Mouse (Mus musculus) liver, adult 2 months (tissue): ENCODE results near the gene Atp8b2.

Source experiments
- CTCF ChIP-seq: fragments of 200-500 bp; IDR thresholded peaks from 2 replicates; pipeline ENCODE4 v1.5.1; 2011; ENCODE audit warnings: low read depth, low read length, control low read depth
- POLR2A ChIP-seq: fragments of 200-500 bp; IDR thresholded peaks from 2 replicates; pipeline ENCODE4 v1.6.1; 2011; ENCODE audit warnings: low read length, control low read depth; ENCODE audit not compliant: insufficient read depth; ENCODE audit errors: extremely low read depth

DNA sequence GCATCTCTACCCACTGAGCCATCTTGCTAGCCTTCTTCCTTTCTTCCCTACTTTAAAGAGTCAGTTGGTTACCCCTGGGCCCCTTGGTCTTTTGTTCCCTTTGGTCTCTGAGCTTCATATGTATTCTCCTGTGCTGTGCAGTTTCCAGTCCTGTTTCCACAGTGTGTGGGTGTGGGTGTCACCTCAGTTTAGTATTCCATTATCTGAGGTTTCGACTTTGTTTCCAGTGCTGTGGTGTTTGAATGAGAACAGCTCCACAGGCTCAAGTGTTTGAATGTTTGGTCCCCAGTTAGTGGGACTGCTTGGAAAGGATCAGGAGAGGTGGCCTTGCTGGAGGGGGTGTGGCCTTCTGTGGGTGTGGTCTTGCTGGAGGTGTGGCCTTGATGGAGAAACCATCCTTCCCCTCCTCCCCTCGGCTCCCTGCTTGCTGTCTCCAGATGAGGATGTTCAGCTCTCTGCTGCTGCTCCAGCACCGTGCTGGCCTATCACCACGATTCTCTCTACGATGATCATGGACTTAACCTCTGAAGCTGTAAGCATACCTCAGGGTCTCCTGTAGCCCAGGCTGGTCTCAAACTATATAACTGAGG is 70.7 kb downstream of the Atp8b2 start:
- TF ChIP-seq CTCF = no peak
- TF ChIP-seq POLR2A = no peak
